Mouse (Mus musculus) thymus, adult 2 months (tissue): Measurements from ENCODE around the gene Rsrc1. TPM values are rescaled to one million over a fixed set of nuclear protein-coding genes. Genes with fewer than 3 reads are reported as not detected.

Experiments used
- DNase-seq: peaks from one replicate; pipeline ENCODE4 v3.0.0; 2021
- H3K27ac ChIP-seq: fragments of 200-500 bp; 2 replicates; pipeline ENCODE4 v1.5.1; 2012; ENCODE audit warnings: low read length, control low read depth; ENCODE audit not compliant: control insufficient read depth, insufficient read depth
- H3K27me3 ChIP-seq: fragments of 200-500 bp; 2 replicates; pipeline ENCODE4 v1.6.1; 2012; ENCODE audit warnings: mild to moderate bottlenecking, low read length, moderate library complexity, mixed read lengths; ENCODE audit not compliant: control insufficient read depth, insufficient read depth
- H3K36me3 ChIP-seq: fragments of 200-500 bp; 2 replicates; pipeline ENCODE4 v1.6.1; 2012; ENCODE audit warnings: mild to moderate bottlenecking, low read length, moderate library complexity; ENCODE audit not compliant: control insufficient read depth, insufficient read depth
- H3K4me1 ChIP-seq: fragments of 200-500 bp; replicated peaks from 2 replicates; pipeline ENCODE4 v1.6.1; 2012; ENCODE audit warnings: low read length; ENCODE audit not compliant: control insufficient read depth, insufficient read depth
- H3K4me3 ChIP-seq: fragments of 200-500 bp; 2 replicates; pipeline ENCODE4 v1.5.1; 2012; ENCODE audit warnings: mild to moderate bottlenecking, low read length, control low read depth, moderate library complexity; ENCODE audit not compliant: control insufficient read depth, insufficient read depth
- CTCF ChIP-seq: fragments of 200-500 bp; IDR thresholded peaks from 2 replicates; pipeline ENCODE4 v1.5.1; 2012; ENCODE audit warnings: mild to moderate bottlenecking, control low read depth, low read length, moderate library complexity, borderline replicate concordance; ENCODE audit not compliant: control insufficient read depth, poor library complexity, insufficient read depth; ENCODE audit errors: extremely low read depth
- POLR2A ChIP-seq: fragments of 200-500 bp; IDR thresholded peaks from 2 replicates; pipeline ENCODE4 v1.6.1; 2012; ENCODE audit warnings: mild to moderate bottlenecking, low read length, control low read depth, moderate library complexity; ENCODE audit not compliant: control insufficient read depth, poor library complexity, insufficient read depth; ENCODE audit errors: extremely low read depth
- WGBS: fragments of 180-500 bp; shearing (Covaris S2); methylation state at CpG from one replicate; pipeline ENCODE4 v1.1.7; 2018; 5-methylcytosine and 5-hydroxymethylcytosine counted together
- polyA plus RNA-seq: library from polyadenylated mRNA; depleted of rRNA; stranded (reverse); fragments of >200 nt; gene quantifications from 2 replicates; pipeline ENCODE4 v1.2.3, GENCODE M21; 2012

The Rsrc1 gene
- polyA plus RNA-seq, 1 experiment, result 5.1 TPM

GRCm38 (mm10) chr3:67340921-67341320, 359.7 kb downstream of the Rsrc1 start:
- no peak for DNase-seq
- Histone ChIP-seq H3K4me3 (no peak overlapping the region), H3K36me3 (no peaks in the 10 kb centered on the region), H3K27ac (no peak overlapping the region), H3K4me1 (no peaks in the 10 kb centered on the region), H3K27me3 (no peaks in the 10 kb centered on the region)
- 93% methylated on average over 7 of the region's 7 CpGs for WGBS
- no peak for TF ChIP-seq POLR2A
- no peak for TF ChIP-seq CTCF

DNA sequence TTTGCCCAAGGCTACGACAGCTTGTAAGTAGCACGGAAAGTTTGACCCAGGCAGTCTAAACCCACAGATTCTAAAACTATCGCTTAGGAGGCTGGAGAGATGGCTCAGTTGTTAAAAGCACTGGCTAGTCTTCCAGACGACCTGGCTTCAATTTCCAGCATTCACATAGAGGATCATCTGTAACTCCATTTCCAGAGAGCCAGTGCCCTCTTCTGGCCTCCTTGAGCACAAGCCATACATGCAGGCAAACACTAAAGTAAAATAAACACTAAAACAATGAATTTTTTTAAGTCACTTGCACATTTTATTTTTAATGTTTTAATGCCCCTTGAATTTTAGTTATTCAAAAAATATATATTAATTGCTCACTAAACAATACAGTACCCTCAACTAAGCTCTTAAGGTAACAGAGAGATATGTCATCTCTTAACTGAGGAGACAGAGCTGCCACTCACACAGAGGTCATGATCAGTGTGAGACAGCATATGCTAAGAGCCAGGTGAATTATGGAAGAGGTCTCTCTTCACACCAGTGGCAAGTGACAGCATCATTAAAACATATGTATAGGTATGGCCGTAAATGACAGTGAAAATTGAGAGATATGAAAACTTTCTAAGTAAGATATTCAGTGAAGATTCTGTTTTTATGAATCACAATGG, 361.9 kb downstream of the Rsrc1 start:
- no peaks in the 10 kb centered on the region for H3K36me3 ChIP-seq
- TF ChIP-seq CTCF (no peak), POLR2A (no peak)
- WGBS, result 89% methylated on average over 5 of the region's 5 CpGs

DNA sequence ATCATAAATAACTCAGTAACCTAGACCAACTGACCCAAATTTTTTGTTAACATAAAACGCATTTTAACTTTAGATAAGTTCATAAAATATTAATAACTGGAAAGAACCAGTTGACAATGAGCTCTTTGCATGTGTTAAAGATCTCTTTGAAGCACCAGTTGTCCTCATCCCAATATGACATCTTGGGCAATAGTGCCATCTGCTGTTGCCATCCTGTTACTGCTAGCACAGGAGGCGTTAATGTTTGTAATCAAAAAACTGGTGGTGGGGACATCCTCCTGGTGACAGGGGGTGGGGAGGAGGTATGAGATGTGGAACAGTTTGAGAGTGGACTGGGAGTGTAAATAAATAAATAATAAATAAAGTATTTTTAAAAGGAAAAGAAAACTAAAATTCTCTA, 363.4 kb downstream of the Rsrc1 start:
- H3K4me1 ChIP-seq, result no peaks in the 10 kb centered on the region
- TF ChIP-seq POLR2A (no peak), CTCF (no peak)
- no peaks in the 10 kb centered on the region for H3K27me3 ChIP-seq
- peak; percentile 55 for DNase-seq
- H3K27ac ChIP-seq, result no peak overlapping the region
- H3K4me3 ChIP-seq, result no peak overlapping the region
- WGBS, result 49% methylated on average over 2 of the region's 2 CpGs
- no peaks in the 10 kb centered on the region for H3K36me3 ChIP-seq

More for the DNA sequence above, 361.9 kb downstream of the Rsrc1 start:
- no peak for DNase-seq
- H3K4me3 ChIP-seq, result no peak overlapping the region
- H3K4me1 ChIP-seq, result no peaks in the 10 kb centered on the region
- H3K27ac ChIP-seq, result no peak overlapping the region
- H3K27me3 ChIP-seq, result no peaks in the 10 kb centered on the region

DNA sequence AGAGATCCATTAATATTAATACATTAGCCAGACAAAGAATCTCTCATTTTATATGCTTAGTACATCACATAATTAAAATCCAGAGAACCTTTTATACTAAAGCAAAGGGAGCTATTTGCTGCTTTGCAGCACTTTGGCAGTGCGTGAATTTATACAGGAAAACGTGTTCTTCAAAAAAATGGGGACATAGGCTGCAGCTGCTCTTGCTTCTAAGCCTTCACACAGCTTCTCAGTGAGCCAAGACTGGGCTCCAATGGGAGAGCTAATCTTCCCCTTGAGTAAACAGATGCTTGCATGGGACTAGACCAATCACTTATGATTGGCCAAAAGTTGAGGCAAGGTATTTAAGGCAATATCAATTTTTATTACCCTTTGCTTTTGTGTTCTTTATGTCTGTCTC, 365.5 kb downstream of the Rsrc1 start:
- H3K36me3 ChIP-seq, result no peaks in the 10 kb centered on the region
- no peak for TF ChIP-seq CTCF
- TF ChIP-seq POLR2A, result no peak
- 90% methylated on average over 2 of the region's 2 CpGs for WGBS
- no peak for DNase-seq
- no peaks in the 10 kb centered on the region for H3K27me3 ChIP-seq
- no peak overlapping the region for H3K4me3 ChIP-seq
- H3K4me1 ChIP-seq, result no peaks in the 10 kb centered on the region
- H3K27ac ChIP-seq, result no peak overlapping the region

- WGBS, result 92% methylated on average over 12 of the region's 12 CpGs
- TF ChIP-seq POLR2A, result no peak
- no peak for TF ChIP-seq CTCF
- no peak overlapping the region for H3K27ac ChIP-seq
Observed at GRCm38 (mm10) chr3:67351406-67352127, 370.4 kb downstream of the Rsrc1 start.

DNA sequence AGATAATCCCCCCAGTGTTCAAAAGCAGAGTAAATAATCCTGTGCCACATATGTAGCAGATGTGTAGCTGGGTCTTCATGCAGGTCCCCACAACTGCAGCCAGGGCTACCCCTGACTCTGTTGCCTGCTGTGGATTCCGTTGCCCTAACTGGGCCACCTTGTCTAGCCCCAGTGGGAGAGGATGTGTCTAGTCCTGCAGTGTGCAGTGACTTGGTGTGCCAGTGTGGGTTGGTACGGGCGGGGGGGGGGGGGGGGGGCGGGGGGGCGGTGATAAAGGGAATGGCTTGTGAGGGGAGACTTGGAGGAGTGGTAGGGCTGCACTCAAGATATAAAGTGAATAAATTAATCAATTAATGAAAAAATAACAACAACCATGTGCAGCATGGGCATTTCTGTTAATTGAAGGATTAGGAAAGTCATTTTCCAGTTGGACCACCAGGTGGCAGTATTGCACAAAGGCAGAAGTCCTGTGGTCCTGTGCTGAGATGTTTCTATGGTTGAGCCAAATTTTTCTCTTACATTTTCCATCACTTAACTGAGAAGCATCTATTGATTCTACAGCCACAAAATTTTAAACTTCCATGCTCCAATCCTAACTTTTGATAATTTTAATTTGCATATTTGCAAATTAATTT, 371.1 kb downstream of the Rsrc1 start:
- H3K36me3 ChIP-seq, result no peaks in the 10 kb centered on the region
- H3K4me3 ChIP-seq, result no peak overlapping the region
- DNase-seq, result peak; percentile 41
- no peak overlapping the region for H3K27ac ChIP-seq
- TF ChIP-seq CTCF (no peak), POLR2A (no peak)
- WGBS, result 48% methylated on average over 5 of the region's 5 CpGs
- H3K4me1 ChIP-seq, result peaks cover 4% of the 10 kb centered on the region
- H3K27me3 ChIP-seq, result no peaks in the 10 kb centered on the region

More at GRCm38 (mm10) chr3:67351406-67352127, 370.4 kb downstream of the Rsrc1 start:
- H3K36me3 ChIP-seq, result no peaks in the 10 kb centered on the region
- no peak for DNase-seq
- peaks cover 4% of the 10 kb centered on the region for H3K4me1 ChIP-seq
- no peak overlapping the region for H3K4me3 ChIP-seq
- no peaks in the 10 kb centered on the region for H3K27me3 ChIP-seq
